Mouse (Mus musculus): ENCODE results near the gene Etv4.

GRCm38 (mm10) chr11:101729308-101729707 lies 55.9 kb downstream of the Etv4 start:
- no peak for TF ChIP-seq POLR2A (IDR thresholded peaks at IDR 0.05; ENCODE audit: borderline replicate concordance, insufficient read depth, low read length)
- no peak for TF ChIP-seq CTCF (IDR thresholded peaks at IDR 0.05; ENCODE audit: borderline replicate concordance, insufficient read depth, low read depth, low read length)

Data from cerebellum, adult 2 months (tissue).